Mouse (Mus musculus) kidney, postnatal 0 days (tissue): ENCODE measurements around the gene Plau. TPM values are rescaled to one million over a fixed set of nuclear protein-coding genes. Genes with fewer than 3 reads are reported as not detected.

ENCODE experiments used
- ATAC-seq: fragments of 200-750 bp; cut with Nextera tagmentation; replicated peaks from 2 replicates; pipeline ENCODE4 v1.8.0; 2017; ENCODE audit warnings: low read depth, moderate number of reproducible peaks, moderate TSS enrichment, moderate library complexity; ENCODE audit not compliant: low FRiP score
- DNase-seq: peaks from one replicate; pipeline ENCODE4 v3.0.0-alpha.2; 2016; ENCODE audit warnings: low spot score
- H3K27ac ChIP-seq: fragments of 300-500 bp; sonication (generic); 2 replicates; pipeline ENCODE4 v1.5.1; 2014; ENCODE audit warnings: mild to moderate bottlenecking
- H3K27me3 ChIP-seq: fragments of 300-500 bp; sonication (generic); 2 replicates; pipeline ENCODE4 v1.6.1; 2014; ENCODE audit warnings: low read length, mixed read lengths; ENCODE audit not compliant: insufficient read depth
- H3K36me3 ChIP-seq: fragments of 300-500 bp; sonication (generic); 2 replicates; pipeline ENCODE4 v1.6.1; 2014; ENCODE audit warnings: low read length, mixed read lengths; ENCODE audit not compliant: insufficient read depth
- H3K4me1 ChIP-seq: fragments of 300-500 bp; sonication (generic); replicated peaks from 2 replicates; pipeline ENCODE4 v1.6.1; 2014; ENCODE audit warnings: antibody characterized with exemption, low read length, mixed read lengths; ENCODE audit not compliant: insufficient read depth
- H3K4me2 ChIP-seq: fragments of 300-500 bp; sonication (generic); 2 replicates; pipeline ENCODE4 v1.6.1; 2014; ENCODE audit warnings: mild to moderate bottlenecking, low read length, moderate library complexity, mixed read lengths
- H3K4me3 ChIP-seq: fragments of 300-500 bp; sonication (generic); replicated peaks from 2 replicates; pipeline ENCODE4 v1.5.1; 2014; ENCODE audit warnings: low read depth, low read length
- H3K9ac ChIP-seq: fragments of 300-500 bp; sonication (generic); 2 replicates; pipeline ENCODE4 v1.6.1; 2014; ENCODE audit warnings: low read depth, low read length
- H3K9me3 ChIP-seq: fragments of 300-500 bp; sonication (generic); replicated peaks from 2 replicates; pipeline ENCODE4 v1.6.1; 2016; ENCODE audit warnings: low read length, inconsistent platforms, mixed read lengths
- CTCF ChIP-seq: IDR thresholded peaks from 2 replicates; pipeline ENCODE4 v1.5.1; 2016; ENCODE audit warnings: antibody characterized with exemption, low read depth, mild to moderate bottlenecking, moderate library complexity
- WGBS: fragments of 180-500 bp; shearing (Covaris S2); extraction: QIAGEN DNeasy Blood & Tissue Kit; methylation state at CpG from one replicate; pipeline ENCODE4 v1.1.7; 2014; 5-methylcytosine and 5-hydroxymethylcytosine counted together
- polyA plus RNA-seq: library from polyadenylated mRNA; unstranded; fragments of >200 nt; fragmentation: Nextera tagmentation; extraction: Ambion mirVana; gene quantifications from 2 replicates; pipeline ENCODE4 v1.2.1, GENCODE M21; 2015

Gene Plau
- polyA plus RNA-seq, 1 experiment from 2014 or later, result 70.2 TPM

DNA sequence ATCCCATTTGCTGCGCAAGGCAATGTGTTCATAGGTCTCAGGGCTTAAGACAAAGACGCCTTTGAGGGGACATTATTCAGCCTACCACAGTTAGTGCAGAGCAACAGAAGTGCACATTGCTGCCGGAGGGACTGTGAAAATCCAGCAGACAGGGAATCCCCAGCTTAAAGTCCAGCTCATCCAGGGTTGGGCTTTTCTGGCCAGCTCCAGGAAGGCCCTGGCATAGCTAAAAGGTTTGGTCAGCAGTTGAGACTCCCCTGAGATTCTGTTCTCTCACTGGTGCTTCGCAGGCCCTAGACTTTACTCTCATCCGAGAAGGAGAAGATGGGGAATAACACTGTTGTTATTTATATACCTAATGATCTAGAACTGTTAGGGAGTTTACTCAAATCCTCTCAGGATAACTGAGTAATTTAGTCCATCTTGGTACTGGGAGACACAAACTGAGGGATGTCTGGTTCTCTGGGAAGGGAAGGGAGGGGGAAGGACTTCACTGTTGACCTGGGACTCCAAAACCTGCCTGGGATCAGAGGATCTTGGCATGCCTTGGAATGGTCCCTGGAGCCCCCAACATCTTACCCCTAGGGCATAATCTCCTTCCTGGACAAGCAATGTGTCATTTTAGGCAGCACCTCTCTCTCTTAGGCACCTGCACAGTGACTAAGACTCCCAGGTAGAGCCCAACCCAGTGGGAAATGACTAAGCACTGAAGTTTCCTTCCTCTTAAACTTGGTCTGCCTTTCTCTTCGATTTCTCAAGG is 27.0 kb downstream of the Plau start:
- ATAC-seq (no peak), DNase-seq (no peak)
- no peak overlapping the region for H3K4me2 ChIP-seq
- H3K9me3 ChIP-seq, result no peaks in the 10 kb centered on the region
- peaks cover 10% of the 10 kb centered on the region for H3K4me1 ChIP-seq
- H3K4me3 ChIP-seq, result no peak overlapping the region
- no peaks in the 10 kb centered on the region for H3K36me3 ChIP-seq
- no peak overlapping the region for H3K9ac ChIP-seq
- H3K27ac ChIP-seq, result no peak overlapping the region
- TF ChIP-seq CTCF, result no peak
- H3K27me3 ChIP-seq, result no peaks in the 10 kb centered on the region
- 76% methylated on average over 6 of the region's 6 CpGs for WGBS

DNA sequence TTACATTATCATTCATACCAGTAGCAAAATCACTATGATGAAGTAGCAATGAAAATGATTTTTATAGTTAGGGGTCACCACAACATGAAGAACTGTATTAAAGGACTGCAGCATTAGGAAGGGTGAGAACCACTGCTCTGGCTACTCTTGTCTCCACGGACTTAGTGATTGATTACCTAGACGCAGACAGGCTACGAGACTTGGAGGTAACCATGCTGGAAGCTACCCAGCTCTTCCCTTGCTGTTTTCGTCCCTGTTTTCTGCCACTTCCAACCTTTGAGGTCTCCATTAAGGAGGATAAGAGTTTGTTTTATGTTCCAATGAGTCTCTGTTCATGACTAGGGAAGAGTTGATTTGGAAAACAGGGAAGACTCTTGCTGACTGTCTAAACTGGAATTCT is 27.7 kb downstream of the Plau start:
- no peak for TF ChIP-seq CTCF
- Histone ChIP-seq H3K27ac (no peak overlapping the region), H3K4me3 (no peak overlapping the region), H3K4me2 (no peak overlapping the region), H3K9ac (no peak overlapping the region), H3K9me3 (no peaks in the 10 kb centered on the region), H3K27me3 (no peaks in the 10 kb centered on the region), H3K36me3 (no peaks in the 10 kb centered on the region), H3K4me1 (peaks cover 10% of the 10 kb centered on the region)
- 46% methylated on average over 4 of the region's 4 CpGs for WGBS
- no peak for ATAC-seq
- no peak for DNase-seq

GRCm38 (mm10) chr14:20865604-20866003 is 29.1 kb downstream of the Plau start:
- Histone ChIP-seq H3K4me1 (peaks cover 10% of the 10 kb centered on the region), H3K9me3 (no peaks in the 10 kb centered on the region), H3K4me3 (no peak overlapping the region), H3K9ac (no peak overlapping the region), H3K27ac (peak overlapping the region; percentile 71), H3K27me3 (no peaks in the 10 kb centered on the region), H3K36me3 (no peaks in the 10 kb centered on the region), H3K4me2 (no peak overlapping the region)
- no peak for TF ChIP-seq CTCF
- DNase-seq (no peak), ATAC-seq (no peak)
- WGBS, result 54% methylated on average over 8 of the region's 8 CpGs

GRCm38 (mm10) chr14:20866365-20866764 is 29.9 kb downstream of the Plau start:
- 72% methylated on average over 7 of the region's 7 CpGs for WGBS
- ATAC-seq, result peak; percentile 79
- H3K9me3 ChIP-seq, result no peaks in the 10 kb centered on the region
- no peaks in the 10 kb centered on the region for H3K27me3 ChIP-seq
- H3K4me2 ChIP-seq, result no peak overlapping the region
- H3K4me3 ChIP-seq, result no peak overlapping the region
- no peak for TF ChIP-seq CTCF
- no peaks in the 10 kb centered on the region for H3K36me3 ChIP-seq
- no peak overlapping the region for H3K9ac ChIP-seq
- no peak for DNase-seq
- peak overlapping the region; percentile 71 for H3K27ac ChIP-seq
- H3K4me1 ChIP-seq, result peaks cover 12% of the 10 kb centered on the region

- Histone ChIP-seq H3K4me3 (no peak overlapping the region), H3K9ac (no peak overlapping the region), H3K36me3 (no peaks in the 10 kb centered on the region), H3K4me1 (peaks cover 20% of the 10 kb centered on the region), H3K9me3 (no peaks in the 10 kb centered on the region), H3K27ac (no peak overlapping the region), H3K27me3 (no peaks in the 10 kb centered on the region), H3K4me2 (no peak overlapping the region)
- no peak for TF ChIP-seq CTCF
- WGBS, result 61% methylated on average over 3 of the region's 3 CpGs
- no peak for ATAC-seq
- DNase-seq, result no peak
Measured at GRCm38 (mm10) chr14:20870110-20870509, 33.6 kb downstream of the Plau start.

GRCm38 (mm10) chr14:20871495-20871894 is 35.0 kb downstream of the Plau start:
- no peaks in the 10 kb centered on the region for H3K9me3 ChIP-seq
- DNase-seq (peak; percentile 55), ATAC-seq (no peak)
- H3K27ac ChIP-seq, result peak overlapping the region; percentile 47; the same call in 1 of the 2 replicates
- H3K4me3 ChIP-seq, result no peak overlapping the region
- H3K4me1 ChIP-seq, result 0 out of 2 replicates have a peak, but pooled peaks cover 9% of the 10 kb centered on the region
- no peaks in the 10 kb centered on the region for H3K27me3 ChIP-seq
- no peak overlapping the region for H3K9ac ChIP-seq
- 66% methylated on average over 1 of the region's 1 CpGs for WGBS
- H3K4me2 ChIP-seq, result no peak overlapping the region
- no peaks in the 10 kb centered on the region for H3K36me3 ChIP-seq
- TF ChIP-seq CTCF, result no peak

GRCm38 (mm10) chr14:20873307-20873706 is 36.8 kb downstream of the Plau start:
- 1% methylated on average over 8 of the region's 8 CpGs for WGBS
- Histone ChIP-seq H3K9me3 (no peaks in the 10 kb centered on the region), H3K36me3 (no peaks in the 10 kb centered on the region), H3K27ac (no peak overlapping the region), H3K27me3 (no peaks in the 10 kb centered on the region), H3K4me2 (no peak overlapping the region), H3K9ac (no peak overlapping the region), H3K4me3 (no peak overlapping the region), H3K4me1 (0 out of 2 replicates have a peak, but pooled peaks cover 9% of the 10 kb centered on the region)
- peak; percentile 95 for DNase-seq
- peak; percentile 72; the same call in 1 of the 2 replicates for ATAC-seq
- peak; percentile 97 for TF ChIP-seq CTCF
